Mouse (Mus musculus) erythroblast, embryonic 14.5 days (primary cell): ENCODE data around the gene Elac2.

Source experiments
- GATA1 ChIP-seq: IDR thresholded peaks from 2 replicates; pipeline ENCODE4 v1.6.1; 2012; ENCODE audit warnings: low read length, inconsistent platforms, mixed read lengths
- TAL1 ChIP-seq: IDR thresholded peaks from 3 replicates; pipeline ENCODE4 v1.6.1; 2012; ENCODE audit warnings: low read length, inconsistent platforms, mixed read lengths

DNA sequence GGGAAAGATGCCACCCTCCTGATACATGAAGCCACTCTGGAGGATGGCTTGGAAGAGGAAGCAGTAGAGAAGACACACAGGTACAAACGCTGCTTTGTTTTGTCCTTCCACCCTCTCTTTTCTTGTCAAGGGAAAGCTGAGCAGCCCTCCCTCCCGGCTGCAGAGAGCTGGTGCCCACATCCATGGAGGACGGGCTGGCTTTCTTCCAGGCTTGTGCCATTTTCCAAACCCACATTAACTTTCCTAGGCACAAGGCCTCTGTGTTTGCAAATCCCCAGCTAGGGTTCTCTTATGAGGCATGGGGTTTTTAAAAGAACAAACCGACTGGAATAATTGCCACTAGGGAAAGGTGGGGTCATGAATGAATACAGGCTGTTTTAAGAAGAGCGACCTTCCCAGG is 20.8 kb downstream of the Elac2 start:
- no peak for TF ChIP-seq GATA1
- no peak for TF ChIP-seq TAL1
